ENCODE assay signal across 8 mouse cellular contexts in the genomic region with DNA sequence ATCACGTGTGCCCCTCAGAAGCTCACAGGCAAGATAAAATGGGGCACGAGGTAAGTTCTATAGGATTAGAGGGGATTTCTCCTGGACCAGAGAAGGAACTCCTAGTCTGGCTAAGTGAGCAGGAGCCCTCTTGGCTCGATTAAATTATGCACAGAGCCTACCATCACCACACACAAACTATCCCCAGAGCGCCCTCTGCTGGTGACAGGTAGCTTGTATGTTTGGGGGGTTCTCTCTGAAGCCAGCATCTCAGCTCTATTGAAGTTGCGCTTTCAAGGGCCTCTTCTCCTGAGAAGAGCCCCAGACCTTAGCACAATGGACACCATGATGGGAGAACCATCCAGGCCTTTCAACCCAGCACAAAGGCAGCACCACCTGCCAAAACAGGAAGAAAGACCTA.
DNase-seq lines count a peak whose midpoint lies in the region; ATAC-seq and TF ChIP-seq lines count a peak whose summit lies in the region.

No protein-coding gene starts in this region.

- ATAC-seq in kidney, postnatal 0 days (replicated peaks; ENCODE audit: low FRiP score, low read depth), result no peak
- no peak for ATAC-seq in limb, embryonic 14.5 days (ENCODE audit: low FRiP score, low read depth)

- no peak overlapping the region for H3K9ac ChIP-seq in kidney, postnatal 0 days (ENCODE audit: low read depth, low read length)
- H3K9ac ChIP-seq in limb, embryonic 14.5 days (ENCODE audit: low read depth, low read length, severe bottlenecking), result no peak overlapping the region

- TF ChIP-seq CTCF in kidney, postnatal 0 days (IDR thresholded peaks at IDR 0.05; ENCODE audit: low read depth), result peak; percentile 84

- H3K4me3 ChIP-seq in kidney, postnatal 0 days (replicated peaks; ENCODE audit: low read depth, low read length), result no peak overlapping the region
- no peak overlapping the region for H3K4me3 ChIP-seq in limb, embryonic 14.5 days (replicated peaks; ENCODE audit: low read length)

- H3K9me3 ChIP-seq in kidney, postnatal 0 days (replicated peaks; ENCODE audit: low read length), result no peaks in the 10 kb centered on the region
- no peaks in the 10 kb centered on the region for H3K9me3 ChIP-seq in limb, embryonic 14.5 days (ENCODE audit: control insufficient read depth, low read length)

- no peak overlapping the region for H3K27ac ChIP-seq in kidney, postnatal 0 days
- H3K27ac ChIP-seq in limb, embryonic 14.5 days (replicated peaks; ENCODE audit: low read depth, low read length), result no peak overlapping the region

- H3K4me1 ChIP-seq in kidney, postnatal 0 days (replicated peaks; ENCODE audit: insufficient read depth, low read length), result no peaks in the 10 kb centered on the region
- H3K4me1 ChIP-seq in limb, embryonic 14.5 days (ENCODE audit: control insufficient read depth, insufficient read depth, low read length), result no peaks in the 10 kb centered on the region

- no peak for TF ChIP-seq POLR2A in limb, embryonic 14.5 days (IDR thresholded peaks at IDR 0.05; ENCODE audit: borderline replicate concordance, extremely low read depth, insufficient read depth, insufficient read length)

- no peaks in the 10 kb centered on the region for H3K27me3 ChIP-seq in kidney, postnatal 0 days (ENCODE audit: insufficient read depth, low read length)
- no peaks in the 10 kb centered on the region for H3K27me3 ChIP-seq in limb, embryonic 14.5 days (ENCODE audit: control insufficient read depth, insufficient read depth, low read length)

- 44% methylated on average over 5 of the region's 5 CpGs for WGBS in kidney, postnatal 0 days
- 45% methylated on average over 5 of the region's 5 CpGs for WGBS in limb, embryonic 14.5 days

- H3K36me3 ChIP-seq in kidney, postnatal 0 days (ENCODE audit: insufficient read depth, low read length), result no peaks in the 10 kb centered on the region
- no peaks in the 10 kb centered on the region for H3K36me3 ChIP-seq in limb, embryonic 14.5 days (ENCODE audit: control insufficient read depth, insufficient read depth, low read length)

- DNase-seq in 3T3-L1 (ENCODE audit: low read depth, low spot score) (peak; percentile 39), R1 (ENCODE audit: low read depth, low spot score) (peak; percentile 85)
- peak; percentile 93 to 96 for DNase-seq in cerebellum, postnatal 14 days
- DNase-seq in frontal cortex, postnatal 36 days (ENCODE audit: low spot score in 2 of 2), result peak; percentile 81 to 90
- DNase-seq in kidney, postnatal 0 days (ENCODE audit: low spot score), result peak; percentile 86
- DNase-seq in limb, embryonic 14.5 days (ENCODE audit: low spot score), result peak; percentile 81
- peak; percentile 78 for DNase-seq in ovary, postnatal 14 days (ENCODE audit: low spot score)
- peak; percentile 45 for DNase-seq in urinary bladder, adult 2 months (ENCODE audit: low spot score)

- H3K4me2 ChIP-seq in kidney, postnatal 0 days (ENCODE audit: low read length), result no peak overlapping the region
- H3K4me2 ChIP-seq in limb, embryonic 14.5 days (replicated peaks; ENCODE audit: low read depth, low read length, severe bottlenecking), result no peak overlapping the region

Comparison
In these comparisons a context has a peak if more than half of its experiments do, and no peak if none do; other contexts are left out.
1. DNase-seq: peak in every context shown above with its lines; median percentile 94 in cerebellum, postnatal 14 days; 86 in kidney, postnatal 0 days; 86 in frontal cortex, postnatal 36 days; 85 in R1; 81 in limb, embryonic 14.5 days; 78 in ovary, postnatal 14 days; 45 in urinary bladder, adult 2 months; 39 in 3T3-L1.